Mouse (Mus musculus): ENCODE data around the gene Rprd1b. TPM values are rescaled to one million over a fixed set of nuclear protein-coding genes. Genes with fewer than 3 reads are reported as not detected.

Gene Rprd1b
- polyA plus RNA-seq, 1 experiment from 2014 or later = 19.8 TPM

DNA sequence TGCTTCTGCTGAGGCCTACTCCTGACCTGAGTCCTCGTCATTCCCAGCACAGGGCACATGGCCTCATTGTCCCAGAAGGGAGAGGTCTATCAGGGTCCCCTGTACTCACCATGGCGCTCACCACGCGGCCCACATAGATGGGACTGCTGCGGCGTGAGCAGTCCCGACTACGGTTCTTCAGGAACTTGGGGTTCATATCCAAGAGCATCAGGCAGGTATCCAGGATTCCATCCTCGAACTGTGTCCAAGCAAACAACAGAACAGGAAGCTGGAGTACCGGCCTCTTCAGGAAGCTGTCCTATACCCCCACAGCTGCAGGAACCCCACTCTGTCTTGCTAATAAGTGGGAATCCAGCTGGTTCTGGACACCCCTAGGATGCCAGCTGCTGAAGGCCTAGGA lies 104.0 kb downstream of the Rprd1b start:
- Histone ChIP-seq H3K36me3 (ENCODE audit: control insufficient read depth, insufficient read depth) (peaks cover 68% of the 10 kb centered on the region), H3K4me2 (replicated peaks; ENCODE audit: low read depth) (no peak overlapping the region), H3K27me3 (replicated peaks; ENCODE audit: control insufficient read depth, insufficient read depth, low read length) (no peaks in the 10 kb centered on the region), H3K4me1 (replicated peaks; ENCODE audit: control insufficient read depth, insufficient read depth, low read length) (peaks cover 5% of the 10 kb centered on the region), H3K4me3 (ENCODE audit: low read depth, low read length) (no peak overlapping the region), H3K9me3 (ENCODE audit: control insufficient read depth) (no peaks in the 10 kb centered on the region), H3K27ac (ENCODE audit: low read depth, low read length) (no peak overlapping the region), H3K9ac (ENCODE audit: low read depth, low read length) (no peak overlapping the region)
- WGBS = 84% methylated on average over 10 of the region's 10 CpGs
- TF ChIP-seq CTCF (IDR thresholded peaks at IDR 0.05; ENCODE audit: low read depth) = no peak
- ATAC-seq = no peak

DNA sequence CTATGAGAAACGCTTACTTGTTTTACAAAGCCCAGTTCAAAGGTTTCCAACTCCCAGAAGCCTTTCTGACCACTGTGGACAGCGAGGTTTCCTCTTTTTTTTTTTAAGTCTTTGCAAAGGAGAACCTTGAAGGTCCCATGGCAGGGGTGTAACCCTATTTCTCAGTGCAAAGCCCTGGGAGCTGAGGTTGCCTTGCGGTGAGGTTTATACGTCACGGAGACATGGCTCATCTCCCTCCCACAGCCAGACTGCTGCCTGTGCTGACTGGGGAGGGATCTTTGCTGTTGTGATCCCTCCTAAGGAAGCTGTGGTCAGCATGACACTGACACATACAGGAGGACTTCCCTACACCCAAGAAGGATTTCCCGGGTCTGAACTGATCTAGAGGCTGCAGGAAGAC lies 104.8 kb downstream of the Rprd1b start:
- H3K4me1 ChIP-seq (replicated peaks; ENCODE audit: control insufficient read depth, insufficient read depth, low read length) = peaks cover 5% of the 10 kb centered on the region
- H3K9me3 ChIP-seq (ENCODE audit: control insufficient read depth) = no peaks in the 10 kb centered on the region
- 77% methylated on average over 6 of the region's 6 CpGs for WGBS
- no peak overlapping the region for H3K4me2 ChIP-seq (replicated peaks; ENCODE audit: low read depth)
- ATAC-seq = no peak
- H3K9ac ChIP-seq (ENCODE audit: low read depth, low read length) = no peak overlapping the region
- H3K36me3 ChIP-seq (ENCODE audit: control insufficient read depth, insufficient read depth) = peaks cover 65% of the 10 kb centered on the region
- no peak overlapping the region for H3K27ac ChIP-seq (ENCODE audit: low read depth, low read length)
- H3K27me3 ChIP-seq (replicated peaks; ENCODE audit: control insufficient read depth, insufficient read depth, low read length) = no peaks in the 10 kb centered on the region
- no peak for TF ChIP-seq CTCF (IDR thresholded peaks at IDR 0.05; ENCODE audit: low read depth)
- no peak overlapping the region for H3K4me3 ChIP-seq (ENCODE audit: low read depth, low read length)

GRCm38 (mm10) chr2:158136205-158136604 lies 107.9 kb downstream of the Rprd1b start:
- Histone ChIP-seq H3K9me3 (ENCODE audit: control insufficient read depth) (no peaks in the 10 kb centered on the region), H3K9ac (ENCODE audit: low read depth, low read length) (no peak overlapping the region), H3K4me1 (replicated peaks; ENCODE audit: control insufficient read depth, insufficient read depth, low read length) (no peaks in the 10 kb centered on the region; the same call in 1 of the 2 replicates), H3K36me3 (ENCODE audit: control insufficient read depth, insufficient read depth) (peaks cover 76% of the 10 kb centered on the region), H3K4me3 (ENCODE audit: low read depth, low read length) (no peak overlapping the region), H3K27me3 (replicated peaks; ENCODE audit: control insufficient read depth, insufficient read depth, low read length) (no peaks in the 10 kb centered on the region), H3K27ac (ENCODE audit: low read depth, low read length) (no peak overlapping the region; the same call in 1 of the 2 replicates), H3K4me2 (replicated peaks; ENCODE audit: low read depth) (no peak overlapping the region)
- WGBS = 57% methylated on average over 7 of the region's 7 CpGs
- TF ChIP-seq CTCF (IDR thresholded peaks at IDR 0.05; ENCODE audit: low read depth) = no peak
- no peak for ATAC-seq

DNA sequence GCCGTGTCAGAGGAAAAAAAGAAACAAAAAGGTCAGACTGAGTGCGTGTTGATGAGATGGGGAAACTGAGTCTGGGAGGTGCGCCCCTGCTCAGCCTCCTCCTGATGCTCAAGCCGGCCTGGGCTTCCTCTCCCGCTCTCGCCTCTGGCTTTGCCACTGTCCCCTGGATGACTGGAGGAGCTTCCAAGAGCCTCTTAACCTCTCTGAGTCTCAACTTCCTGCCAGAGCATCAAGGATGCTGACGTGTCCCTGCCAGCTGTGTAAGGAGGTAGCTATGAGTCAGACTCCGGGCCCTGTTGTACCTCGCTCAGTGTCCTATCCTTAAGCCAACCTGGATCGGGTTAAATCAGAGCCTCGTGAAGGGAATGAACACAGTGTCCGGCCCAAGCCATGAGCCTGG lies 109.5 kb downstream of the Rprd1b start:
- no peak overlapping the region for H3K9ac ChIP-seq (ENCODE audit: low read depth, low read length)
- no peak overlapping the region for H3K4me3 ChIP-seq (ENCODE audit: low read depth, low read length)
- no peak overlapping the region for H3K4me2 ChIP-seq (replicated peaks; ENCODE audit: low read depth)
- H3K36me3 ChIP-seq (ENCODE audit: control insufficient read depth, insufficient read depth) = peaks cover 70% of the 10 kb centered on the region; the same call in 1 of the 2 replicates
- 70% methylated on average over 12 of the region's 12 CpGs for WGBS
- TF ChIP-seq CTCF (IDR thresholded peaks at IDR 0.05; ENCODE audit: low read depth) = no peak
- no peaks in the 10 kb centered on the region for H3K27me3 ChIP-seq (replicated peaks; ENCODE audit: control insufficient read depth, insufficient read depth, low read length)
- H3K27ac ChIP-seq (ENCODE audit: low read depth, low read length) = no peak overlapping the region
- no peak for ATAC-seq
- no peaks in the 10 kb centered on the region for H3K9me3 ChIP-seq (ENCODE audit: control insufficient read depth)
- H3K4me1 ChIP-seq (replicated peaks; ENCODE audit: control insufficient read depth, insufficient read depth, low read length) = peaks cover 7% of the 10 kb centered on the region

DNA sequence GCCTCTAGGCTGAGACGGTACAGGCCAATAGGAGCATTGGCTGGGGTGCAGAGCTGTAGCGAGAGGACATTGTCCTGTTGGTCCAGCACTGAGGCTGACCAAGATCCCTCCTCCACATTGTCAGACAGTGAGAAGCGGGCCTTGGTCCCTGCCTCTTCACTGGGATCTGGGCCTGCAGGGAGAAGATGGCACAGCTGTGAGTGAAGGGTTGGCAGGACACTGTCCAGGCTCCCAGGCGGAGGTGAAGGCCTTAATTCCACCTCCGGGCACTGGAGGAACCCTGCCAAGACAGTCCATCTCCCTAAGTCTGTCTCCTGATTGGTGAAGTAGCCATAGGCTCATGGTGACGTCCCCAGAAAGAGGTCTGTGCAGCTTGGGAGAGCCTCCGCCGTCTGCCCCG lies 110.5 kb downstream of the Rprd1b start:
- no peak overlapping the region for H3K4me3 ChIP-seq (ENCODE audit: low read depth, low read length)
- TF ChIP-seq CTCF (IDR thresholded peaks at IDR 0.05; ENCODE audit: low read depth) = no peak
- no peak overlapping the region for H3K9ac ChIP-seq (ENCODE audit: low read depth, low read length)
- no peak overlapping the region for H3K27ac ChIP-seq (ENCODE audit: low read depth, low read length)
- no peak for ATAC-seq
- peaks cover 14% of the 10 kb centered on the region for H3K4me1 ChIP-seq (replicated peaks; ENCODE audit: control insufficient read depth, insufficient read depth, low read length)
- H3K4me2 ChIP-seq (replicated peaks; ENCODE audit: low read depth) = no peak overlapping the region
- no peaks in the 10 kb centered on the region for H3K9me3 ChIP-seq (ENCODE audit: control insufficient read depth)
- no peaks in the 10 kb centered on the region for H3K27me3 ChIP-seq (replicated peaks; ENCODE audit: control insufficient read depth, insufficient read depth, low read length)
- 94% methylated on average over 9 of the region's 9 CpGs for WGBS
- peaks cover 69% of the 10 kb centered on the region; the same call in 1 of the 2 replicates for H3K36me3 ChIP-seq (ENCODE audit: control insufficient read depth, insufficient read depth)

- Histone ChIP-seq H3K9ac (ENCODE audit: low read depth, low read length) (no peak overlapping the region), H3K27me3 (replicated peaks; ENCODE audit: control insufficient read depth, insufficient read depth, low read length) (no peaks in the 10 kb centered on the region), H3K36me3 (ENCODE audit: control insufficient read depth, insufficient read depth) (peaks cover 63% of the 10 kb centered on the region; the same call in 1 of the 2 replicates), H3K4me2 (replicated peaks; ENCODE audit: low read depth) (no peak overlapping the region), H3K9me3 (ENCODE audit: control insufficient read depth) (no peaks in the 10 kb centered on the region), H3K27ac (ENCODE audit: low read depth, low read length) (no peak overlapping the region), H3K4me1 (replicated peaks; ENCODE audit: control insufficient read depth, insufficient read depth, low read length) (peaks cover 14% of the 10 kb centered on the region), H3K4me3 (ENCODE audit: low read depth, low read length) (no peak overlapping the region)
- no peak for TF ChIP-seq CTCF (IDR thresholded peaks at IDR 0.05; ENCODE audit: low read depth)
- no peak for ATAC-seq
- 63% methylated on average over 7 of the region's 7 CpGs for WGBS
These were observed 111.3 kb downstream of the Rprd1b start for GRCm38 (mm10) chr2:158139628-158140027.

DNA sequence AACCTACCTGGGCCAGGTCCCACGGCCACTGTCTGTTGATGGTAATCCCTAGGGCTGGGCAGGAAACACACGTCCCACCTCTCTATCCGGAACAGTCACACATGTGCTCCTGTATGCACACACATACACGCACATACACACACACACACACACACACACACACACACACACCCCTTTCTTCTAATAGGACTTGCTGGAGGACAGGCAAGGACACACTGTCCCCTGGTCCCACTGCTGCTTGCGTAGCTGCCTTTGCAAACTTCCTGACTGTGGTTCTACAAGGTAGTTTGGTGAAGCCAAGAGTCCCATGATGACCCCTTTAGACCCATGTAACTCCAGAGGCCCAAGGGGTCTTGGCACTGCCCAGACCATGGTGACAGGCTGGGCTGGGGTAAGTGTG lies 112.4 kb downstream of the Rprd1b start:
- Histone ChIP-seq H3K4me1 (replicated peaks; ENCODE audit: control insufficient read depth, insufficient read depth, low read length) (peaks cover 14% of the 10 kb centered on the region), H3K27ac (ENCODE audit: low read depth, low read length) (no peak overlapping the region), H3K9ac (ENCODE audit: low read depth, low read length) (no peak overlapping the region), H3K36me3 (ENCODE audit: control insufficient read depth, insufficient read depth) (peaks cover 53% of the 10 kb centered on the region; the same call in 1 of the 2 replicates), H3K9me3 (ENCODE audit: control insufficient read depth) (no peaks in the 10 kb centered on the region), H3K27me3 (replicated peaks; ENCODE audit: control insufficient read depth, insufficient read depth, low read length) (no peaks in the 10 kb centered on the region), H3K4me3 (ENCODE audit: low read depth, low read length) (no peak overlapping the region), H3K4me2 (replicated peaks; ENCODE audit: low read depth) (no peak overlapping the region)
- no peak for ATAC-seq
- no peak for TF ChIP-seq CTCF (IDR thresholded peaks at IDR 0.05; ENCODE audit: low read depth)
- WGBS = 81% methylated on average over 5 of the region's 5 CpGs

All from intestine, postnatal 0 days (tissue).